Comparison of ENCODE assay signal across 19 mouse cellular contexts in genomic region chr5:101518791-101519547, GRCm38 (mm10).
DNase-seq lines count a peak whose midpoint lies in the region; ATAC-seq and TF ChIP-seq lines count a peak whose summit lies in the region.
"Had no signal": no experiment of that assay in that cellular context is flagged by ENCODE, and none has a peak within 500 bp of the region (broad histone marks: within the 10 kb centered on the region; RNA-seq: fewer than 3 reads in every experiment).

No protein-coding gene starts in this region.

- H3K9me3 ChIP-seq in hindbrain, embryonic 11.5 days (ENCODE audit: control insufficient read depth, low read length): no peaks in the 10 kb centered on the region
- H3K9me3 ChIP-seq in hindbrain, embryonic 16.5 days (ENCODE audit: control insufficient read depth, low read length): 0 out of 2 replicates have a peak, but pooled peaks cover 2% of the 10 kb centered on the region
- H3K9me3 ChIP-seq in midbrain, embryonic 12.5 days: 0 out of 2 replicates have a peak, but pooled peaks cover 3% of the 10 kb centered on the region
- no peaks in the 10 kb centered on the region for H3K9me3 ChIP-seq in midbrain, postnatal 0 days (ENCODE audit: low read length)
- no peaks in the 10 kb centered on the region for H3K9me3 ChIP-seq in midbrain, embryonic 13.5 days
- H3K9me3 ChIP-seq: embryonic facial prominence, embryonic 13.5 days; heart, embryonic 10.5 days; kidney, embryonic 15.5 days; liver, embryonic 13.5 days had no signal

- no peaks in the 10 kb centered on the region for H3K36me3 ChIP-seq in hindbrain, embryonic 11.5 days (ENCODE audit: control insufficient read depth, insufficient read depth, low read length)
- no peaks in the 10 kb centered on the region for H3K36me3 ChIP-seq in hindbrain, embryonic 16.5 days (ENCODE audit: control insufficient read depth, insufficient read depth, low read length)
- no peaks in the 10 kb centered on the region for H3K36me3 ChIP-seq in midbrain, embryonic 12.5 days
- H3K36me3 ChIP-seq in midbrain, postnatal 0 days (ENCODE audit: insufficient read depth, low read length): no peaks in the 10 kb centered on the region
- no peaks in the 10 kb centered on the region for H3K36me3 ChIP-seq in midbrain, embryonic 13.5 days
- H3K36me3 ChIP-seq: embryonic facial prominence, embryonic 13.5 days; heart, embryonic 10.5 days; kidney, embryonic 15.5 days; liver, embryonic 13.5 days had no signal

- 35% methylated on average over 14 of the region's 14 CpGs for WGBS in hindbrain, embryonic 11.5 days
- 25% methylated on average over 14 of the region's 14 CpGs for WGBS in hindbrain, embryonic 16.5 days
- 17% methylated on average over 14 of the region's 14 CpGs for WGBS in midbrain, embryonic 12.5 days
- WGBS in midbrain, postnatal 0 days: 17% methylated on average over 14 of the region's 14 CpGs
- 12% methylated on average over 14 of the region's 14 CpGs for WGBS in midbrain, embryonic 13.5 days

- H3K4me2 ChIP-seq in hindbrain, embryonic 11.5 days (replicated peaks; ENCODE audit: low read depth, low read length): no peak overlapping the region
- no peak overlapping the region for H3K4me2 ChIP-seq in hindbrain, embryonic 16.5 days (ENCODE audit: low read length)
- no peak overlapping the region for H3K4me2 ChIP-seq in midbrain, embryonic 12.5 days (replicated peaks)
- H3K4me2 ChIP-seq in midbrain, postnatal 0 days (ENCODE audit: low read depth, low read length, poor library complexity, severe bottlenecking): no peak overlapping the region
- H3K4me2 ChIP-seq in midbrain, embryonic 13.5 days (replicated peaks): no peak overlapping the region
- H3K4me2 ChIP-seq: embryonic facial prominence, embryonic 13.5 days; kidney, embryonic 15.5 days; liver, embryonic 13.5 days had no signal

- DNase-seq in hindbrain, embryonic 11.5 days (ENCODE audit: low spot score): peak; percentile 47
- no peak for DNase-seq in midbrain, postnatal 0 days (ENCODE audit: low spot score)
- peak; percentile 73 for DNase-seq in embryo, embryonic 11 days
- DNase-seq in heart, postnatal 25 days (ENCODE audit: low spot score): no peak
- DNase-seq: adrenal gland, postnatal 10 days; B cell, adult 2 months; cerebellum, postnatal 10 days; heart, postnatal 14 days; left cerebral cortex, postnatal 4 days; liver, embryonic 13.5 days; thymus, adult 18-20 months had no signal

- no peak overlapping the region for H3K27ac ChIP-seq in hindbrain, embryonic 11.5 days (ENCODE audit: low read depth, low read length)
- no peak overlapping the region for H3K27ac ChIP-seq in hindbrain, embryonic 16.5 days (ENCODE audit: low read depth, low read length)
- no peak overlapping the region for H3K27ac ChIP-seq in midbrain, embryonic 12.5 days (replicated peaks)
- H3K27ac ChIP-seq in midbrain, postnatal 0 days (ENCODE audit: low read depth, low read length): no peak overlapping the region
- no peak overlapping the region for H3K27ac ChIP-seq in midbrain, embryonic 13.5 days
- H3K27ac ChIP-seq: embryonic facial prominence, embryonic 13.5 days; heart, embryonic 10.5 days; kidney, embryonic 15.5 days; liver, embryonic 13.5 days; macrophage had no signal

- 0 out of 2 replicates have a peak, but pooled peaks have one; percentile 11 for ATAC-seq in hindbrain, embryonic 11.5 days (ENCODE audit: low FRiP score)
- ATAC-seq in hindbrain, embryonic 16.5 days: no peak
- ATAC-seq in midbrain, embryonic 12.5 days (ENCODE audit: low FRiP score, low read depth): peak; percentile 61
- no peak for ATAC-seq in midbrain, postnatal 0 days (ENCODE audit: low FRiP score)
- peak; percentile 31; the same call in 1 of the 2 replicates for ATAC-seq in midbrain, embryonic 13.5 days
- no peak for ATAC-seq in megakaryocyte-erythroid progenitor cell, adult 5-6 weeks (replicated peaks; ENCODE audit: low FRiP score, low TSS enrichment, poor library complexity, severe bottlenecking)

- no peak for TF ChIP-seq CTCF in midbrain, postnatal 0 days (IDR thresholded peaks at IDR 0.05)

- H3K9ac ChIP-seq in hindbrain, embryonic 11.5 days (ENCODE audit: low read depth, low read length): no peak overlapping the region
- H3K9ac ChIP-seq in hindbrain, embryonic 16.5 days (ENCODE audit: low read depth, low read length): no peak overlapping the region
- H3K9ac ChIP-seq in midbrain, embryonic 12.5 days (replicated peaks): no peak overlapping the region
- no peak overlapping the region for H3K9ac ChIP-seq in midbrain, postnatal 0 days (replicated peaks; ENCODE audit: low read length, poor library complexity, severe bottlenecking)
- H3K9ac ChIP-seq in midbrain, embryonic 13.5 days (replicated peaks): no peak overlapping the region
- H3K9ac ChIP-seq: embryonic facial prominence, embryonic 13.5 days; kidney, embryonic 15.5 days; liver, embryonic 13.5 days had no signal

- H3K4me1 ChIP-seq in hindbrain, embryonic 11.5 days (replicated peaks; ENCODE audit: control insufficient read depth, insufficient read depth, low read length): peaks cover 10% of the 10 kb centered on the region; the same call in 1 of the 2 replicates
- H3K4me1 ChIP-seq in hindbrain, embryonic 16.5 days (ENCODE audit: control insufficient read depth, insufficient read depth, low read depth, low read length): peaks cover 4% of the 10 kb centered on the region
- H3K4me1 ChIP-seq in midbrain, embryonic 12.5 days: peaks cover 27% of the 10 kb centered on the region
- H3K4me1 ChIP-seq in midbrain, postnatal 0 days (ENCODE audit: insufficient read depth, low read length): no peaks in the 10 kb centered on the region
- H3K4me1 ChIP-seq in midbrain, embryonic 13.5 days (replicated peaks): peaks cover 26% of the 10 kb centered on the region
- H3K4me1 ChIP-seq: heart, embryonic 10.5 days; liver, embryonic 13.5 days had no signal

- no peak overlapping the region for H3K4me3 ChIP-seq in hindbrain, embryonic 11.5 days (ENCODE audit: low read depth, low read length)
- no peak overlapping the region for H3K4me3 ChIP-seq in hindbrain, embryonic 16.5 days (ENCODE audit: low read length)
- H3K4me3 ChIP-seq in midbrain, embryonic 12.5 days: no peak overlapping the region
- no peak overlapping the region for H3K4me3 ChIP-seq in midbrain, postnatal 0 days (ENCODE audit: low read depth, low read length)
- no peak overlapping the region for H3K4me3 ChIP-seq in midbrain, embryonic 13.5 days (replicated peaks)
- H3K4me3 ChIP-seq: embryonic facial prominence, embryonic 13.5 days; heart, embryonic 10.5 days; kidney, embryonic 15.5 days; liver, embryonic 13.5 days had no signal

- H3K27me3 ChIP-seq in hindbrain, embryonic 11.5 days (ENCODE audit: control insufficient read depth, insufficient read depth, low read length): peaks cover 79% of the 10 kb centered on the region
- peaks cover 66% of the 10 kb centered on the region for H3K27me3 ChIP-seq in hindbrain, embryonic 16.5 days (replicated peaks; ENCODE audit: control insufficient read depth, insufficient read depth, low read length)
- H3K27me3 ChIP-seq in midbrain, embryonic 12.5 days: peaks cover 92% of the 10 kb centered on the region
- peaks cover 74% of the 10 kb centered on the region for H3K27me3 ChIP-seq in midbrain, postnatal 0 days (ENCODE audit: insufficient read depth, low read length)
- H3K27me3 ChIP-seq in midbrain, embryonic 13.5 days: peaks cover 92% of the 10 kb centered on the region
- H3K27me3 ChIP-seq: liver, embryonic 13.5 days had no signal

- intact Hi-C loops in heart, postnatal 25 days (cut with DNase I): no loop called here

Comparison
In these comparisons a context has a peak if more than half of its experiments do, and no peak if none do; other contexts are left out.
1. ATAC-seq: peak in hindbrain, embryonic 11.5 days (single experiment), midbrain, embryonic 12.5 days (single experiment) and midbrain, embryonic 13.5 days (single experiment); none in hindbrain, embryonic 16.5 days (single experiment), midbrain, postnatal 0 days (single experiment) and megakaryocyte-erythroid progenitor cell, adult 5-6 weeks (single experiment).
2. DNase-seq: peak in hindbrain, embryonic 11.5 days (single experiment) and embryo, embryonic 11 days (single experiment); none in midbrain, postnatal 0 days (single experiment) and heart, postnatal 25 days (single experiment).